Mouse (Mus musculus) left cerebral cortex, postnatal 25 days (tissue): ENCODE measurements around the gene 2200002D01Rik. TPM values are rescaled to one million over a fixed set of nuclear protein-coding genes. Genes with fewer than 3 reads are reported as not detected.
A peak's percentile ranks its signal among the peaks of the same experiment; 100 is the strongest.

Experiments used
- DNase-seq, 2 experiments: peaks; one replicate each; pipeline ENCODE4 v3.0.0; 2022; ENCODE audit warnings: low spot score in 2 of 2, mixed read lengths in 1 of 2
- intact Hi-C: fragments of 180-260 bp; cut with DNase I; formaldehyde crosslinking; loops from one replicate; pipeline ENCODE4 v1.15.1; 2025
- total RNA-seq, 2 experiments: library from RNA; stranded (reverse); gene quantifications; 2 replicates each; pipeline ENCODE4 v1.2.3; 2021

2200002D01Rik gene
- total RNA-seq, 2 experiments from 2014 or later, result not detected

DNA sequence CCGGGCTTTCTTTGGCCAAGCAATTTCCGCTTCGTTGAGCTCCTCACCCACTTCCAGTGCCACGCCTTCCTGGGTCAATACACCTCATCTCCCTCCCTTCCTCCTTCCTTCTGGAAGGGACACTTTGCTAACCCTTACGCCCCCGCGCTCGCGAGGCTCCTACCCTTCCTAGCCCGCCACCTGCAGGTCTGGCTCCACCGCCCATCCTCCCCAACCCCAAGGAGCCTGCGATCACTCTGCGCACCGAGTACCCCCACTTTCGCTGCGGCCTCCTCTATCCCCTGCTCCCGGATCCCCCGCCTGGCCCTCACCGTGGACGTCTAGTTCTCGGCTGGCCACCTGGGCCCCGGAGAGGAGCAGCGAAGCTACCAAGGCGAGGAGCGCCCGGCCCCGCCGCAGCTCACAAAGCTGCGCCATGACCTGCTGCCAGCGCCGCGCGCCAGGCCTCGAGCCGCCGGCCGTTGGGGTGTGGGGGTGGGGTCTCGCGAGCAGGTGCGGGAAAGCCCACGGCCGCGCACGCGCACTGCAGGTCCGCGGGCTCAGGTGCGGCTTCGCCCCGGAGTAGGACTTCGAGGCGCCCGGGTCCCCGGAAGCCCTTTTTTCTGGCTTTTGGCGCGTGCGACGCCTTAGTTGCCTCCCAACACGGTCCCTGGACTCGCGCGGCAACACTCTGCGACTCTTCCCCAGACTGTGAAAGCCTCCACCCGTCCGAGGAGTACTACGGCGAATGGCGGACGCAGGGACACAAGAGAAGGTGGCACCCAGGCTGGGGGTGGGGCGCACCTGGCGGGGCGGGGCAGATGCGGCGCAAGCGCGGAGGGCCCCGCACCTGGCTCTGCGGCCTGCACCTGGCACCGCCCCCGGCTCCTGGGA, 33.2 kb upstream of the 2200002D01Rik start, which contains the start of gene Spint2:
Gene Spint2, minus strand, starts transcription at position 712 of the 873 bp plus-strand sequence.
- peak in 1 of 2 experiments; percentile 47 for DNase-seq
- intact Hi-C loops, result no loop called here

DNA sequence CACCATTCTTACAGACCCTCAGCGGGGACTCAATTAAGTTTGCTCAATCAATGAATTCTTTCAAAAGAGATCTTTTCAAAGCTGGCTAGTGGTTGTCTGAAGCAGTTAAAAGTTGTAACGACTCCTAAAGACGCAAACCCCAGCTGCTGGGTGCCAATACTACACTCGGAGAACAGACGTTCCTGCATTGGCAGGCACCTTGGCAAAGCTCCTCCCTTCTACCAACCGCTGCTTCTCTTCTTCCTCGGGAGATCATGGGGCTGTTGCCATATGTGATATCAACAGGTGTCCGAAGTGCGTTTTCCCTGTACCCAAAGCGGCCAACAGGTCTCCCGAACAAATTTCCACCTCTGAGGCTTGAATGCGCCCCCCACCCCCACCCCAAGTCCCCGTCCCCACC, 32.5 kb upstream of the 2200002D01Rik start:
- DNase-seq, result no peak
- intact Hi-C loops, result no loop called here

DNA sequence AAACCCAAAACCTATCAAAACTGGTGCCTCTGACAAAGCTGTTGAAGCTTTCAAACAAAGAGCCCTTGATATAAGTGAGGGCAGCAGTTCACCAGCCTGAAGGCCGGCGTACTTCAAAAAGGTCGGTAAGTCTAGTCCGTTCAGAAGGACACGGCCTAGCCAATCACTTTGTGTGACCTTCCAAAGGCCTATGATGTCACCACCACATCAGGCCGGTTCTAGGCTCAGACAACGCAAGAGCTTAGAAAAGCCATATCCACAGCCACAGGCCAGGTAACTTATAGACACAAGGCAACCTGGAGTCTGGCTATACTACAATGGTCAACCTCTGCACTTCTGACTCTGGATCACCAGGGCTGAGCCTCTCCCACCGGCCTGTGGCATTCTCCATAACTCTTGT, 31.7 kb upstream of the 2200002D01Rik start:
- no peak for DNase-seq

DNA sequence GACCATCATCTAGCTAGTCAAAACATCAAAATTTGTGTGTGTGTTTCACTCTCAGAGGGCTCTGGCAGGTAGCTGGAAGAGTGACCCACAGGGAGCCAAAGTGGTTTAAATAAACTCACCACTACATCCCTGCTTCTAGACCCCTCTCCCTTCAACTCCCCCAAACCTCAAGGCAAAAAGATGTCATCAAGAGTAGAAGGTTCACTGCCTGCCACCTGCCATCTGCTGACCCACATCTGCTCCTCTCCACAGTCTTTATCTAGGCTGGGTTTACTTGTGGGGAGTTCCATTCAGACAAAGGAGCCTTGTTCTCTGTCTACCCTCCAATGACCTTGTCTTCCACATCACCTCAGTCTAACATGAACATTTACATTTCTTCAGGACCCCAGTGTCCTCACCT, 31.0 kb upstream of the 2200002D01Rik start:
- intact Hi-C loops, result no loop called here
- no peak for DNase-seq

More for the DNA sequence above, 31.7 kb upstream of the 2200002D01Rik start:
- intact Hi-C loops, result no loop called here

DNA sequence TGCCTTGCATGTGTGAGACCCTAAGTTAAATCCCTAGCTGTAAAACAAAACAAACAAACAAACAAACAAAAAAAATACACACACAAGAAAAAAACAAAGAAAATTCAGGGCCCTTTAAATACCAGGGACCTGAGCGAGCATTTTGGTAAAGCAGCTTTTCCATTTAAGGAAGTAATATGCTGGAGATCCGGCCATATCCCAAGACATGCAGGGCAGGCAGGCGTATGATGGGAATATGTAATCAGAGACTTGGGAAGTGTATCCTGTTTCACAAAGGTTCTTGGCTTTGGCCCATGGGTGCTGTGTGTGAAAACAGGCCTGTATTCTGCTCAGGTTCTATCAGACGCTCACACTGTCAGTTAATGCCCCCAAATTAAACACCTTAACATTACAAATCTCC, 29.2 kb upstream of the 2200002D01Rik start:
- DNase-seq, result no peak
- intact Hi-C loops, result no loop called here

DNA sequence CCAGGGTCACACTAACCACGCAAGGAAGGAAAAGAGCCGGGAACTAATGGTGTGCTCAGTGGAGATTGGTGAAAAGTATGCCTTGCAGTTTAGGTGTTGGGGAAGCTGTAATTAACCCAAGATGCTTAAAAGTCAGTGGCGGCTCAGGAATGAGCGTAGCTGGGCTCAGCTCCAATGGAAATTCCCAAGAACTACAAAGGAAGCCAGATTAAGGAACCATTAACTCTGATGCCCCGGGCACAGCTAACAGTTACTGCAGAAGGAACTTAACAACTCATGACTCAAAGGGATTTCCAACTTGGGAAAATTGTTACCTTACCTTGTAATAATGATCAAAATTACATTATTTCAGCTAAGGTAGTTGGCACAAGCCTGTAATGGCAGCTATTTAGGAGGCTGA, 28.4 kb upstream of the 2200002D01Rik start:
- intact Hi-C loops, result no loop called here

DNA sequence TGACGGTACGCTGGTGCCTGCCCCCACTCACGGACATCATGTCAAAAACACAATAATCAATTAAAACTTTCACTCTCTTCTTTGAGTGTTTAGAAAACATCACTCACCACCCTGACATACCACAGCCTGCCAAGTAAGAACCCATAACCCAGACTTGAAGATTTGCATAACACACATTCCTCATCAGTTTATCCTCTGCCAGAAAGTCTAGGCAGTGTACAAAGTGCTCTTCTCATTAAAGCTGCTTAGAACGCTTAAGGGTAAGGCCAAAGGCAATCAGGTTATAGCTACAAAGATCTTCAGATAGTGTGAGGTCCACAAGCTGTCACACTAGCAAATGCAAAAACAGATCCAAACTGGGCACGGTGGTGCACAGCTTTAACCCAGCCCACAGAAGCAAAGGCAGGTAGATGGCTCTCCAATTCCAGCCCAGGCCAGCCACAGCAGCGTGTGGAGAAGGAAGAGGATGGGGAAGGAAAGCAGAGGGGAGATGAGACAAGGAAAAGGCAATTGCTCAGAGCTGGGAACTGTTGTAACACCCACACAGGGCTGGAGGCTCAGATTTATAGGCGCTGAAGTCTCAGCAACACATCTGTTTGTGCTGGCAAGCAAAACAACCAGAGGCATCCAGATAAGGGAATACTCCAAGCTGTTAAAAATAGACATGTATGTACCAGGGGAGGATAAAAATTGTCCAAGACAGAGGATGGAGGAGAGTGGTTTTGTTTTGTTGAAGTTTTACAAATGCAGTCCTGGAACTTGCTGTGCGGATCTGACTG, 23.6 kb upstream of the 2200002D01Rik start:
- DNase-seq, result peak; percentile 39 to 60

More for the DNA sequence above, 28.4 kb upstream of the 2200002D01Rik start:
- no peak for DNase-seq

DNA sequence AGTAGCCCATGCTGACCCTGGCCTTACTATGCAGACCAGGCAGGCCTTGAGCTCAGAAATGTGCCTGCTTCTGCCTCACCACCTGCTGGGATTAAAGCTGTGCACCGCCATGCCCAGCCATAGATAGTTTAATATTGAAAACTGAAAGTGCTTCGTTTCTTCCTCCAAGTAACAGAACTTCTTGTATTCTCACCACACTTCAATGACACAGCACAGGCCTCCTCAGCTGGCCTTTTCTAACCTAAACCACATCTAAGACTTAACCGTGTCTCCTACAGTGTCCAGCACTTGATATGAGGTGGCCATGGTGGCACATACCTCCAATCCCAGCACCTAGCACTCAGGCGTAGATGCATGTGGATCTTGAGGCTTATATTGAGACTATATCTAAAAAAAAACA, 22.2 kb upstream of the 2200002D01Rik start:
- intact Hi-C loops, result no loop called here
- no peak for DNase-seq

More for the DNA sequence above, 23.6 kb upstream of the 2200002D01Rik start:
- intact Hi-C loops, result no loop called here

DNA sequence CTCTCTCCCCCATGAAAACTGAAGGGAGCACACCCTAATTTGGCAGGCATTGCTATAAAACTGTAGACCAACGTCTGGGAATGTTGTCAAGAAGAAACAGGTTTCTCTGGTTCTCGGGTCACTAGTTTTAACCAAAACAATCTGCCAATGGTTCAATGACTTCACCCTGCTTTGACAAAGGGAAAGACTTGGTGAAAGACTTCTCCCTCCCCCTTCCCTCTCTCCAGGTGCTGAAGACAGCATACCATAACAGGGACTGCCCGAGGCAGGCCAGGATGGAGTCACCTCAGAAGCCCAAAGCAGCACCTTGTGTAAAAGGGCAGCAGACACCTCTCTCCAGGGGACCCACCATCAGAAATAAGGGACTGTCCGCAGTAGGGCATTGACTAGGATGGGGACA, 18.7 kb upstream of the 2200002D01Rik start:
- no peak for DNase-seq
- intact Hi-C loops, result no loop called here

DNA sequence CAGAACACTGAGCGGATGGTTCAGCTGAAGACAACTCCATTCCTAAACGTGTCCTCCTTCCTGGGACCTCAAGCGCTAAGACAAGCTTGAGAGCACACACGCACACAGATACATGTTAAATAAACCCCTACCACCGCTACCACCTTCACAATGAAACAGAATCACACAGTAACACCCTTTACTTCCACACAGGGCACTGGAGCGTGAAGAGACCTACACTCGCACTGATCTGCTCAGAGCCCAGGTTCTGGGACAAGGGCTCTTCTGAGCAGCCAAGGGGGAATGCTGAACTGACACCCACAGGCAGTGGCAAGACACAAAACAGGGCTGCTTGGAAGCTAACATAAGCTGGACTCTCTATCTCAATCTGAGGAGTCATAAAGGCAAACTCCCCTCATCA, 17.4 kb upstream of the 2200002D01Rik start:
- no peak for DNase-seq
- intact Hi-C loops, result no loop called here

DNA sequence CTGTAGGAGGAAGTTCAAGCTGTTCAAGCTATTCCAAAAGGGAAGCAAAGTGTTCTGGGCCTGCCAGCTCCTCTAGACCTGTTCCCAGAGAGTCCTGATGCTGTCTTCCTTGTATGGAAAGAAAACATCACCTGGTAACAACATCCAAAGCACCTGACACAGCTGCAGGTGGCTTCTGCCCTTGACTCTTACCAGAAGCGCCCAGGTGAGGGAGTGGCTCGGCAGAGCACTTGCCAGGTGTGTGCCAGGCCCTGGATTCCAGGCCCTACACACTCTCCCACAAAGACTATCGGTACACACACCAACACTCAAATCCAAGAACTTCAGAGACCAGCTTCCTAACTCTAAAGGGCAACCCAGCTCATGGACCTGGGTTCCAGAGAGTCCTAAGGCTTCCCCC, 15.6 kb upstream of the 2200002D01Rik start:
- intact Hi-C loops, result no loop called here
- no peak for DNase-seq

DNA sequence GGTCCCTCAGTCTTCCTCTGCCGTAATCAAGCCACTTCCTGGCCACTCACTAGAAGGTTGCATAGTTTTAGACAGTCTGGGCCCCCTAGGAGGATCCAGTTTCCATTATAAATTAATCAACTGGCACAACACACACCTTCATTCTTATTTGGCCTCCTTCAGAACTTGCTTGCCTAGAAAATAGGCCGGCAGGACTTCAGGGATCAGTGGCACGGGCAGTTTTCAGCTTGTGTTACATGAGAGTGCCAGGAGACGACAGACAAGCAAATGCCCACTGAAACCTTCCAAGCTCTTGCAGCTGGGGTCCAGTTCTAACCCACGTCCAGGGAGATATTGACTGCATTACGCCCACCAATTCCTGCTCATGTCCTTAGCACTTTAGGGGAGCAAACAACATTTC, 13.9 kb upstream of the 2200002D01Rik start:
- intact Hi-C loops, result no loop called here
- DNase-seq, result no peak

DNA sequence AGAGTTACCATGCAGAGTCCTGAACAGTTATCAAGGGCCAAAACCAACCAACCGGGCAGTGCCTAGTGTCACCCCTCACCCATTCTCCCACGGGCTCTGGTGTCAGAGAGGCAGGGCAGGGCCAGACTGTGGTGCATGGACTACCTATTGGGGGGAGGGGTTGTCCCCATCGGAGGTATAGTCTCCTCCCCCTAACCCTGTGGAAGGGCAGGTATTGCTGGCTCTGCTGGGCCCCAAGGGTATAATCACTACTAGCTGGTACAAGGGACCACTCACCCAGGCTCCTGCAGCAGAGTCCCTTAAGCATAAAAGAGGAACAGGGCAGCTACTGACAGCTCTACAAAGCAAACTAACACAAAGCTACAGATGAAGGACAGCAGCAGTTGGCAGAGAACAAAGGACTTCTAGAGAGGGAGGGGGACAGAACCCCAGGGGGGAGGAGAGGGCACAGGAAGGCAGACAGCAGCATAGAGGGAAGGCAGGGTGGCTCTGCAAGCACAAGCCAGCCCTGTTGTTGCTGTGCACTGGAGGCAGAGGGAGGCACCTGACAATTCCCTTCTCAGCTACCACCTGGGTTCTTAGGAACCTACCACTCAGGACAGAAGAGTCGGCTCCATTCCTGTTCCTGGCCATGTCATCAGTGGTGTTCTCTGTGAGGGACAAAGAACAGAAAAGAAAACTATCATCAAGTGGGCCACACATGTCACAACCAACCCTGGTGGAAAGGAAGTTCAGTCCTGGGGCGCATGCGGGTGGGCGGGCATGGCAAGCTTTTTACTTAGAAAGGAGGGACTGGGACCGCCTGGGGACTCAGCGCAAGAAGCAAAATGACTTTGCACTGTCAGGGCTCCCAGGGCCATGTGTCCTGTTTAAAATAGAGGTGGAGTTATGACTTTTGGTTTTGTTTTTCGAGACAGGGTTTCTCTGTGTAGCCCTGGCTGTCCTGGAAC, 11.8 kb upstream of the 2200002D01Rik start:
- no peak for DNase-seq

DNA sequence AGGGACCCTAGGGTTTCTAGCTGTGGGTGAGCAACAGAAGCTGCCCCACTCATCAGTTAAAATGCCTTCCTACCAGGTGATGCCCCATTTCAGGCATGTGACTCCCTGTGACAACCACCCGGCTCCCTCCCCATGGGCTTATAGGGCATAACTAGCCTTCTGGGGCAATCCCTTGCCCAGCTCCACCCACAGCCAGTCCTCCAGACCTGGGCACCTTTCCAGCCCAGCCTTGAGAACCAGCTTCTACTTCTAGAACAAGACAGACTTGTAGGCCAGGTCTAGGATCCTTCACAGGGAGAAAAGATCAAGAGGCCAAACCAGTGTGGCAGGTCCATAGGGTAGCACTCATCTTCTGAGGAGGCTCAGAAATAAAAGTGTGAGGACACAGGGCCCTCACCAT, 9.1 kb upstream of the 2200002D01Rik start:
- intact Hi-C loops, result no loop called here

More for the DNA sequence above, 11.8 kb upstream of the 2200002D01Rik start:
- intact Hi-C loops, result no loop called here

DNA sequence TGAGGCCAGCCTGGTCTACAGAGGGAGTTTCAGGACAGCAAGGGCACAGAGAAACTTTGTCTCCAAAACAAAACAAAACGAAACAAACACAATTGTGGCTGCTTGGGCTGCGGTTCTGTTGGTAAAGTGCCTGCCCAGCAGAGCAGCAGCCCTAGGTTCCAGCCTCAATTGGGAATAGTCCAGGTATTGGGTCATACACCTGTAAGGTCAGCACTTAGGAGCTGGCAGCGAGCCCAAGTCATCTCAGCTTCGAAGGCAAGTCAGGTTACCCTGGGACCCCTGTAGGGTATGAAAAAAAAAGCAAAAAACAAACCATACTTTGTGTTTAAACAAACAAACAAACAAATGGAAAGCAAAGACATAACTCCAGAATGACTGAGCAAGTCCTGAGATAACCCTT, 7.6 kb upstream of the 2200002D01Rik start:
- no peak for DNase-seq
- intact Hi-C loops, result no loop called here

More for the DNA sequence above, 9.1 kb upstream of the 2200002D01Rik start:
- no peak for DNase-seq

DNA sequence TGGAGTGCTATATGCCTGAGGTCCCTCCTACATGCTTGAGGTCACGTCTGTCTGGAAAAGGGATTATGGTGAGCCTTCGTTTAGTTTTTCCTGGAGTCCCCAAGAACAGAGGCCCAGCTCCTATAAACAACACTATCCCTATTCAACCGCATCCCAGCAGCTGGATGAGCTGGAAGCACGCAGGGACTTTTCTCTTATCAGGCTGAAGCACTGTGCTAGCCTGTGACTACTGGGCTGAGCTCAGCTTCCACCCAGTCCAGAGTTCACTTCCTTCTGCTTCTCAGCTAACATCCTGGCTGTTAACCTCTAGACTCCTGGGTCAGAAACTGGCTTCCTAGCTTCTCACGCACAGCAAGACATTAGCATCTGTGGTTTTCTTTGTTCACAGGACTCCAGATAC, 5.6 kb upstream of the 2200002D01Rik start:
- intact Hi-C loops, result no loop called here
- DNase-seq, result no peak

DNA sequence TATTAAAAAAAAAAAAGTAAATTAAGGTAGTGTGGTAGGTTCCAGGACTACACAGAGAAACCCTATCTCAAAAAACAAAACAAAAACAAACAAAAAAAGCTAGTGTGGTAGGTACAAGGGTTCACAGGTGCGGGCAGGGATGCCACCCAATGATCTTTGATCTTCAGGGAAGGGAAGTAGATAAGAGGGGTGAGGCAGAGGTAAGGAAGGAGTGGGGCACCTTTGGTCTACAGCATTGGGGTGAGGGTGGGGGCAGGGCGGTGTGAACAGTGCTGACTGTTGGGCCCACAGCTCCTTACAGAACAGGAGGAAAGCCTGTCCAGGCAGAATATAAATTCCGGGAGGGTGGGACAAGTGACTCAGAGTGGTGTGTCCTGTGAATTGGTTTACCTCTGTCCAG, 2.9 kb upstream of the 2200002D01Rik start:
- no peak for DNase-seq
- intact Hi-C loops, result no loop called here

DNA sequence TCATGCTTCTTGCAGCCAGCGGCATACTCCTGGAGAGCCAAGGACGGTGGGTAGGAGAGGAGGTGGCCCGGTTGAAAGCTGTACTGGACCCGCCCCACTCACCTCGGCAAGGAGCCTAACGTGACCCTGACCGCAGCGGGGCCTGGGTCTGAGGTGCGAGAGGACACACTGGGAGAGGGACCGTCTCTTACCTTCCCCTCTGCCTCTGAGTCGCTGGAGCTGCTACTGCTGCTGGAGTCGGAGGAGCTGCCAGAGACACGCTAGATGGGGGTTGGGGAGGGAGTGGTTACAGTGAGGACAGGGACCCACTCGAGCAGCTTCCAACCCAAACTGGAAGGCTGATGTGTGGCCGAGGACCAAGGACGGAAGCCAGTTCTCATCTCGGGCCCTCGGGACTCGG, 560 bp downstream of the 2200002D01Rik start:
- intact Hi-C loops, result loop anchor here (2.0 to 5.0 kb wide), 2 partner anchors 49 to 195 kb away; no protein-coding TSS in a partner anchor
- DNase-seq, result no peak

DNA sequence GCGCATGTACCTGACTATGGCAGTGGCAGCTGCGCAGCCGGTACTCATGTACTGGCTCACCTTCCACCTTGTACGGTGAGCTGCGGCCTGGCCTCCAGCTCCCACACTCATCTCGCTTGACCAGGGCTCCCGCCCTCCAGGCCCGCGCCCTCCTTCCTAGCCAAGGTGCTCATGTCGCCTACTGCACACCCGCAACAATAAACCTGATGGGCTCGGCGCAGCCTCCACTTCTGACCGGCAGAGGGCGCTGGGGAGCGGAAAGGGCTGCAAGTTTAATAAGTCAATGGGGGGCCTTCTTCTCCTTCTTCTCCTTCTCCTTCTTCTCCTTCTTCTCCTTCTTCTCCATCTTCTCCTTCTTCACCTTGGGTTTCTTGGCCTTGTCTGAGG, 959 bp downstream of the 2200002D01Rik start:
- DNase-seq, result peak; percentile 53 to 60
- intact Hi-C loops, result loop anchor here (2.0 to 5.0 kb wide), 2 partner anchors 49 to 195 kb away; no protein-coding TSS in a partner anchor
